Mouse (Mus musculus): ENCODE results near the gene Kif6. TPM values are rescaled to one million over a fixed set of nuclear protein-coding genes. Genes with fewer than 3 reads are reported as not detected.

The Kif6 gene
- polyA plus RNA-seq, 1 experiment, result 1.7 TPM

- 40% methylated on average over 5 of the region's 5 CpGs for WGBS
Measured at GRCm38 (mm10) chr17:49816067-49816565, 201.2 kb downstream of the Kif6 start.

GRCm38 (mm10) chr17:49816703-49817102 lies 201.8 kb downstream of the Kif6 start:
- no peaks in the 10 kb centered on the region for H3K27me3 ChIP-seq (ENCODE audit: control insufficient read depth, insufficient read depth, low read length)
- H3K27ac ChIP-seq (ENCODE audit: insufficient read depth, low read length), result no peak overlapping the region
- no peaks in the 10 kb centered on the region; the same call in 1 of the 2 replicates for H3K4me1 ChIP-seq (ENCODE audit: control insufficient read depth, insufficient read depth, low read length)
- TF ChIP-seq POLR2A (IDR thresholded peaks at IDR 0.05; ENCODE audit: borderline replicate concordance, insufficient read depth, low read length) (no peak), CTCF (IDR thresholded peaks at IDR 0.05; ENCODE audit: borderline replicate concordance, insufficient read depth, low read depth, low read length) (no peak)
- DNase-seq, result no peak
- WGBS, result 75% methylated on average over 5 of the region's 5 CpGs
- H3K4me3 ChIP-seq (replicated peaks; ENCODE audit: insufficient read depth, low read depth, low read length), result no peak overlapping the region

More at GRCm38 (mm10) chr17:49816067-49816565, 201.2 kb downstream of the Kif6 start:
- Histone ChIP-seq H3K4me1 (ENCODE audit: control insufficient read depth, insufficient read depth, low read length) (no peaks in the 10 kb centered on the region; the same call in 1 of the 2 replicates), H3K27ac (ENCODE audit: insufficient read depth, low read length) (no peak overlapping the region), H3K27me3 (ENCODE audit: control insufficient read depth, insufficient read depth, low read length) (no peaks in the 10 kb centered on the region), H3K4me3 (replicated peaks; ENCODE audit: insufficient read depth, low read depth, low read length) (no peak overlapping the region)
- no peak for DNase-seq
- no peak for TF ChIP-seq POLR2A (IDR thresholded peaks at IDR 0.05; ENCODE audit: borderline replicate concordance, insufficient read depth, low read length)
- no peak for TF ChIP-seq CTCF (IDR thresholded peaks at IDR 0.05; ENCODE audit: borderline replicate concordance, insufficient read depth, low read depth, low read length)

GRCm38 (mm10) chr17:49820203-49820602 lies 205.3 kb downstream of the Kif6 start:
- WGBS, result 94% methylated on average over 4 of the region's 4 CpGs
- TF ChIP-seq POLR2A (IDR thresholded peaks at IDR 0.05; ENCODE audit: borderline replicate concordance, insufficient read depth, low read length) (no peak), CTCF (IDR thresholded peaks at IDR 0.05; ENCODE audit: borderline replicate concordance, insufficient read depth, low read depth, low read length) (no peak)
- no peak overlapping the region for H3K4me3 ChIP-seq (replicated peaks; ENCODE audit: insufficient read depth, low read depth, low read length)
- H3K27me3 ChIP-seq (ENCODE audit: control insufficient read depth, insufficient read depth, low read length), result no peaks in the 10 kb centered on the region
- no peak for DNase-seq
- no peak overlapping the region for H3K27ac ChIP-seq (ENCODE audit: insufficient read depth, low read length)
- H3K4me1 ChIP-seq (ENCODE audit: control insufficient read depth, insufficient read depth, low read length), result peaks cover 12% of the 10 kb centered on the region; the same call in 1 of the 2 replicates

DNA sequence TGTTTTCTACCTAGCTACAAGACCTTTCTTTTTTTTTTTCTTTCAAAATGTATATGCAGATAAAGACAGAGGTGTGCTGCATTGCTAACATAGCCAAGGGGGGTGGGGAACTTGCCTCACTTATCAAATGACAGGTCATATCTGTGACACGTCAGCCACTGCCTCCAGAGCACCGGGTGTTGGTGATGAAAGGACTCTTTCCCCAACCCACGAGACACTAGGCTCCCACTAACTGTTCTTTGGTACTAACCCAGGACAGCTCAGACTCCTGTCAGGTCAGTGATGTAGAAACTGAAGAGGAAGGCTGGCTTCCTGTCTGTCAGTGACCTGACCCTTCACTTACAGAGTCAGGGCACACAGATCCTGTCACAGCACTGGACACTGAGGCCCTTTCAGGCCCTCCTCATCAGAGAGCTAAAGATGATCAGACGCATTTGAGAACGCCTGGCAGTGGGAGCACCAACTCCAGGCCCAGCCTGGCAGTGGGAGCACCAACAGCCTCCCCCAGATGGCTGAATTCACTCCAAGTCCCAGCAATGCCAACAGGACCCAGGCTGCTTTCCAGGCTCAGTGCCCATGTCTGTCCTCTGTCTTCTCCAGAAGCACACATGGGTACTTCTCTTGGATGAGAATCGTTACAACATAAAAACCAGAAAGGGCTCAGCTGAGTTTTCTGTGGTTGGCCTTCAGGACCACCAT lies 209.4 kb downstream of the Kif6 start:
- Histone ChIP-seq H3K27me3 (ENCODE audit: control insufficient read depth, insufficient read depth, low read length) (no peaks in the 10 kb centered on the region), H3K4me1 (ENCODE audit: control insufficient read depth, insufficient read depth, low read length) (peaks cover 22% of the 10 kb centered on the region; the same call in 1 of the 2 replicates), H3K4me3 (replicated peaks; ENCODE audit: insufficient read depth, low read depth, low read length) (no peak overlapping the region), H3K27ac (ENCODE audit: insufficient read depth, low read length) (no peak overlapping the region)
- DNase-seq, result peak; percentile 66 to 79
- WGBS, result 25% methylated on average over 6 of the region's 6 CpGs
- TF ChIP-seq POLR2A (IDR thresholded peaks at IDR 0.05; ENCODE audit: borderline replicate concordance, insufficient read depth, low read length) (no peak), CTCF (IDR thresholded peaks at IDR 0.05; ENCODE audit: borderline replicate concordance, insufficient read depth, low read depth, low read length) (no peak)

DNA sequence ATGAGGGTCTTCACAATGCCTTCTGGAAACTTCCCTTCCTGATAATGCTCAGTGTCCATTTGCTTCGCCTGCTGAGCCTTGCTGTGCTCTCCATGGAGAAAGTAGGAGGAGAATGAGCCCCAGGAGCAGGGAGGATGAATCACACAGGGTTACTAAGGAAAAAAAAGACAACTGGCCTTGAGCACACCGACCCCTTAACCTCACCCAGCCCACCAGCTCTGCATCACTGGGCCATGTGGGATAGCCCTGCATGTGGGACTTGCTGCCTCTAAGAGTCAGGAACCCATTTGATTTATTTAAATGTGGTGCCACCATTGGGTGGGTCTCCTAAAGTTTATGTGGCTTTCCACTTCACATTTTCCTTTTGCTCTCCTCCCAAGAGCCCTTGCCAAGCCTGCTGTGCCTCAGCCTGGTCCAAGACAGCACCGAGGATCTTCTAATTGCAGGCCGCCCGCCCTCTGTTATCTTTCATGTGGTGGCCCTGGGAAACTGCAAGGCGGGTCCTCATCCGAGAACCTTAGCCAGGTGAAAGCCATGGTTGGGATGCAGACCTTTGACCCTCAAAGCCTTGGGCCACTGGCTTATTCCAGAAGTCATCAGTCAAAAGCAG lies 210.0 kb downstream of the Kif6 start:
- Histone ChIP-seq H3K4me1 (ENCODE audit: control insufficient read depth, insufficient read depth, low read length) (peaks cover 22% of the 10 kb centered on the region; the same call in 1 of the 2 replicates), H3K4me3 (replicated peaks; ENCODE audit: insufficient read depth, low read depth, low read length) (no peak overlapping the region), H3K27me3 (ENCODE audit: control insufficient read depth, insufficient read depth, low read length) (no peaks in the 10 kb centered on the region), H3K27ac (ENCODE audit: insufficient read depth, low read length) (no peak overlapping the region)
- no peak for TF ChIP-seq POLR2A (IDR thresholded peaks at IDR 0.05; ENCODE audit: borderline replicate concordance, insufficient read depth, low read length)
- no peak for TF ChIP-seq CTCF (IDR thresholded peaks at IDR 0.05; ENCODE audit: borderline replicate concordance, insufficient read depth, low read depth, low read length)
- DNase-seq, result peak; percentile 8 to 13
- WGBS, result 63% methylated on average over 7 of the region's 7 CpGs

- no peaks in the 10 kb centered on the region for H3K27me3 ChIP-seq (ENCODE audit: control insufficient read depth, insufficient read depth, low read length)
- H3K4me3 ChIP-seq (replicated peaks; ENCODE audit: insufficient read depth, low read depth, low read length), result no peak overlapping the region
- H3K4me1 ChIP-seq (ENCODE audit: control insufficient read depth, insufficient read depth, low read length), result peaks cover 22% of the 10 kb centered on the region; the same call in 1 of the 2 replicates
- H3K27ac ChIP-seq (ENCODE audit: insufficient read depth, low read length), result no peak overlapping the region
- WGBS, result 62% methylated on average over 5 of the region's 5 CpGs
- TF ChIP-seq POLR2A (IDR thresholded peaks at IDR 0.05; ENCODE audit: borderline replicate concordance, insufficient read depth, low read length) (no peak), CTCF (IDR thresholded peaks at IDR 0.05; ENCODE audit: borderline replicate concordance, insufficient read depth, low read depth, low read length) (no peak)
- peak; percentile 18 to 34 for DNase-seq
Measured at GRCm38 (mm10) chr17:49825831-49826230, 210.9 kb downstream of the Kif6 start.

DNA sequence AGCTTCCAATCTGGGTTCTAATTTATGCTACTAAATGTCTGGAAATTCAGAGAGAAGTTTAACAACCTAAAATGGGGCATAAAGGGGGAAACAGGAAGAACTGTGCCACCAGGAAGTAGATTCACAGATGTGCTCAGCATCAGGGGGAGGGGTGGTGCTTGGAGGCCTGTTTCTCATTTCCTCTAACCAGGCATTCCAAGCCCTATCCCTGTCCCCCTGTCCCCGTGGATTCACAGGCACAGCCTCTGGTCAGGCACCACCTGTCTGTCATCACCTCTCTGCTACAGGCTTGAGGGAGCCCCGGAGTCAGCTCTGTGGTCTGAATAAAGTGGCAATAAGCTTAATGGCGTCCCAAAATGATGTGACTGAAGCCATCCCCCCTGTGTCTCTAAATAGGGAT lies 216.8 kb downstream of the Kif6 start:
- DNase-seq, result no peak
- no peak for TF ChIP-seq CTCF (IDR thresholded peaks at IDR 0.05; ENCODE audit: borderline replicate concordance, insufficient read depth, low read depth, low read length)
- TF ChIP-seq POLR2A (IDR thresholded peaks at IDR 0.05; ENCODE audit: borderline replicate concordance, insufficient read depth, low read length), result no peak
- Histone ChIP-seq H3K27ac (ENCODE audit: insufficient read depth, low read length) (no peak overlapping the region), H3K4me3 (replicated peaks; ENCODE audit: insufficient read depth, low read depth, low read length) (no peak overlapping the region), H3K4me1 (ENCODE audit: control insufficient read depth, insufficient read depth, low read length) (no peaks in the 10 kb centered on the region), H3K27me3 (ENCODE audit: control insufficient read depth, insufficient read depth, low read length) (no peaks in the 10 kb centered on the region; the same call in 1 of the 2 replicates)
- 76% methylated on average over 3 of the region's 3 CpGs for WGBS

Data from cerebellum, adult 2 months (tissue).